Mouse (Mus musculus): Measurements from ENCODE around the gene Gm8660.
"Not testable (repeated sequence)": the region's sequence is repeated elsewhere in the genome, so short reads cannot be mapped to it uniquely, and the experiment has no call there.

Gene Gm8660

DNA sequence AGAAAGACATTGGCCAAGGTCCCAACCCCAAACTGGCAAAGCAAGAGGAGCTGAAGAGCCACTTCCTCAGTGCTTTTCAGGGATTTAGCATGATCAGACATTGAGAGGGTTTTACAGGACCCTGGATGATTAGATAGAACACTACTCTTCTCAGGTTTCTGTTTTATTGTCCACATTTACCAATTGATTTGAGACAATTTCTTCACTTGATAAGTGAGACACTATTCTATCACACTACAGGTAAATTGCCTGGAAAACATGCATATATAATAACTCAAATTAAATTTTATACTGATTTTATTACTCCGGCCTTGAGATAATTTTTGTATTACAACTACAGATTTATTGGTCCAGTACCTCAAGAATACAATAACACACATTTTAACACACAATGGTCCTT is at the start of gene Gm8660:
TSS of gene Gm8660 (minus strand) at position 101 of the 400 bp plus-strand sequence.
- not testable (repeated sequence) for DNase-seq (ENCODE audit: low spot score)

DNA sequence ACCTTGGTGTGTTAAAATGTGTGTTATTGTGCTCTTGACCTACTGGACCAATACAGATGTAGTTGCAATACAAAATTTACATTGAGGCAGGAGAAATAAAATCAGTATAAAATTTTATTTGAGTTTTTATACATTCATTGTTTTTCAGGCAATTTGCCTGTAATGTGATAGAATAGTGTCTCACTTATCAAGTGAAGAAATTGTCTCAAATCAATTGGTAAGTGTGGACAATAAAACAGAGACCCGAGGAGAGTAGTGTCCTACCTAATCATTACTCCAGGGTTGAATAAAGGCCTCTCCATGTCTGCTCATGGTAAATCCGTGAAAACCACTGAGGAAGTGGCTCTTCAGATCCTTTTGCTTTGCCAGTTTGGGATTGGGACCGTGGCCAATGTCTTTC is 42.4 kb upstream of the Gm8660 start, which contains the start of gene Vmn1r148:
TSS of gene Vmn1r148 (plus strand) at position 301 of the 400 bp plus-strand sequence.
- DNase-seq (ENCODE audit: low spot score) = not testable (repeated sequence)

DNA sequence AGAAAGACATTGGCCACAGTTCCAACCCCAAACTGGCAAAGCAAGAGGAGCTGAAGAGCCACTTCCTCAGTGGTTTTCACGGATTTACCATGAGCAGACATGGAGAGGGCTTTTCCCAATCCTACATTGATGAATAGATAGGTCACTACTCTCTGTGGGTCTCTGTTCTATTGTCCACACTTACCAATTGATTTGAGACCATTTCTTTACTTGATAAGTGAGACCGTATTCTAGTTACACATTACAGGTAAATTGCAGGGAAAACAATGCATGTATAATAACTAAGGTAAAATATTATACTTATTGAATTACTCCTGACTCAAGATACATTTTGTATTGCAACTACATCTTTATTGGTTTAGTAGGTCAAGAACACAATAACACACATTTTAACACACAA is 41.2 kb downstream of the Gm8660 start, which contains the start of gene Gm4187:
TSS of gene Gm4187 (minus strand) at position 101 of the 400 bp plus-strand sequence.
- not testable (repeated sequence) for DNase-seq (ENCODE audit: low spot score)

Measured in ovary, postnatal 36 days (tissue).